Mouse (Mus musculus) midbrain, embryonic 15.5 days (tissue): ENCODE data around the gene Acad12. TPM values are rescaled to one million over a fixed set of nuclear protein-coding genes. Genes with fewer than 3 reads are reported as not detected.
"Not testable (repeated sequence)": the region's sequence is repeated elsewhere in the genome, so short reads cannot be mapped to it uniquely, and the experiment has no call there.

Source experiments
- ATAC-seq: fragments of 200-750 bp; cut with Nextera tagmentation; replicated peaks from 2 replicates; pipeline ENCODE4 v1.8.0; 2017; ENCODE audit warnings: moderate TSS enrichment
- H3K27ac ChIP-seq: fragments of 300-500 bp; sonication (generic); 2 replicates; pipeline ENCODE4 v1.5.1; 2015; ENCODE audit warnings: mild to moderate bottlenecking, inconsistent platforms
- H3K27me3 ChIP-seq: fragments of 300-500 bp; sonication (generic); replicated peaks from 2 replicates; pipeline ENCODE4 v1.6.1; 2015; ENCODE audit warnings: inconsistent platforms
- H3K36me3 ChIP-seq: fragments of 300-500 bp; sonication (generic); replicated peaks from 2 replicates; pipeline ENCODE4 v1.6.1; 2015; ENCODE audit warnings: inconsistent platforms
- H3K4me1 ChIP-seq: fragments of 300-500 bp; sonication (generic); 2 replicates; pipeline ENCODE4 v1.6.1; 2015; ENCODE audit warnings: inconsistent platforms
- H3K4me2 ChIP-seq: fragments of 300-500 bp; sonication (generic); 2 replicates; pipeline ENCODE4 v1.6.1; 2015; ENCODE audit warnings: inconsistent platforms, mild to moderate bottlenecking, moderate library complexity
- H3K4me3 ChIP-seq: fragments of 300-500 bp; sonication (generic); 2 replicates; pipeline ENCODE4 v1.5.1; 2015; ENCODE audit warnings: mild to moderate bottlenecking, inconsistent platforms
- H3K9ac ChIP-seq: fragments of 300-500 bp; sonication (generic); 2 replicates; pipeline ENCODE4 v1.6.1; 2015; ENCODE audit warnings: mild to moderate bottlenecking, inconsistent platforms
- H3K9me3 ChIP-seq: fragments of 300-500 bp; sonication (generic); 2 replicates; pipeline ENCODE4 v1.6.1; 2016; ENCODE audit warnings: inconsistent platforms
- WGBS: fragments of 180-500 bp; shearing (Covaris S2); methylation state at CpG from one replicate; pipeline ENCODE4 v1.1.7; 2015; ENCODE audit warnings: mixed read lengths; 5-methylcytosine and 5-hydroxymethylcytosine counted together
- polyA plus RNA-seq: library from polyadenylated mRNA; unstranded; fragments of >200 nt; fragmentation: Nextera tagmentation; extraction: Ambion mirVana; gene quantifications from 2 replicates; pipeline ENCODE4 v1.2.1, GENCODE M21; 2015

Acad12 gene
- polyA plus RNA-seq, result 1.7 and 1.8 TPM in 2 replicates

GRCm38 (mm10) chr5:121618592-121619513 is at the start of gene Acad12:
Gene Acad12 (minus strand): TSS chr5:121618938.
- H3K27ac ChIP-seq, result peak within 1 kb of the TSS; percentile 85
- WGBS, result under 1% methylated on average over 52 of the region's 58 CpGs
- no peaks in the 10 kb centered on the region for H3K27me3 ChIP-seq
- peaks cover 15% of the 10 kb centered on the region for H3K4me1 ChIP-seq
- ATAC-seq, result peak; percentile 91
- no peaks in the 10 kb centered on the region for H3K9me3 ChIP-seq
- no peaks in the 10 kb centered on the region for H3K36me3 ChIP-seq
- H3K4me2 ChIP-seq, result peak within 1 kb of the TSS; percentile 70
- H3K9ac ChIP-seq, result peak within 1 kb of the TSS; percentile 70
- H3K4me3 ChIP-seq, result peak within 1 kb of the TSS; percentile 60

GRCm38 (mm10) chr5:121668411-121668810 is 49.7 kb upstream of the Acad12 start:
- Histone ChIP-seq H3K4me2 (no peak overlapping the region), H3K27ac (no peak overlapping the region), H3K36me3 (peaks cover 15% of the 10 kb centered on the region), H3K4me1 (no peaks in the 10 kb centered on the region), H3K27me3 (no peaks in the 10 kb centered on the region), H3K9ac (no peak overlapping the region), H3K9me3 (no peaks in the 10 kb centered on the region), H3K4me3 (no peak overlapping the region)
- ATAC-seq, result no peak
- WGBS, result 89% methylated on average over 6 of the region's 6 CpGs

GRCm38 (mm10) chr5:121667067-121667466 is 48.3 kb upstream of the Acad12 start:
- peaks cover 13% of the 10 kb centered on the region for H3K36me3 ChIP-seq
- no peak overlapping the region for H3K4me3 ChIP-seq
- no peak overlapping the region for H3K9ac ChIP-seq
- no peak for ATAC-seq
- no peaks in the 10 kb centered on the region for H3K9me3 ChIP-seq
- no peak overlapping the region for H3K27ac ChIP-seq
- 98% methylated on average over 4 of the region's 4 CpGs for WGBS
- no peak overlapping the region for H3K4me2 ChIP-seq
- no peaks in the 10 kb centered on the region for H3K27me3 ChIP-seq
- peaks cover 6% of the 10 kb centered on the region for H3K4me1 ChIP-seq

- H3K36me3 ChIP-seq, result peaks cover 9% of the 10 kb centered on the region
- no peak overlapping the region for H3K4me3 ChIP-seq
- no peaks in the 10 kb centered on the region for H3K9me3 ChIP-seq
- H3K4me2 ChIP-seq, result no peak overlapping the region
- no peak overlapping the region for H3K9ac ChIP-seq
- no peak for ATAC-seq
- H3K27me3 ChIP-seq, result no peaks in the 10 kb centered on the region
- H3K27ac ChIP-seq, result no peak overlapping the region
- peaks cover 17% of the 10 kb centered on the region for H3K4me1 ChIP-seq
- WGBS, result 96% methylated on average over 9 of the region's 9 CpGs
These were observed 46.2 kb upstream of the Acad12 start for GRCm38 (mm10) chr5:121664971-121665370.

GRCm38 (mm10) chr5:121664078-121664477 is 45.3 kb upstream of the Acad12 start:
- no peak for ATAC-seq
- Histone ChIP-seq H3K4me3 (no peak overlapping the region), H3K9ac (no peak overlapping the region), H3K27ac (no peak overlapping the region), H3K4me1 (peaks cover 23% of the 10 kb centered on the region), H3K36me3 (peaks cover 9% of the 10 kb centered on the region), H3K27me3 (no peaks in the 10 kb centered on the region), H3K9me3 (no peaks in the 10 kb centered on the region), H3K4me2 (no peak overlapping the region)
- WGBS, result 93% methylated on average over 6 of the region's 6 CpGs

- Histone ChIP-seq H3K9ac (no peak overlapping the region), H3K4me3 (no peak overlapping the region), H3K4me1 (peaks cover 23% of the 10 kb centered on the region), H3K27ac (no peak overlapping the region), H3K27me3 (no peaks in the 10 kb centered on the region), H3K9me3 (no peaks in the 10 kb centered on the region), H3K36me3 (peaks cover 9% of the 10 kb centered on the region), H3K4me2 (no peak overlapping the region)
- ATAC-seq, result no peak
- WGBS, result 90% methylated on average over 8 of the region's 8 CpGs
These were observed 44.7 kb upstream of the Acad12 start for GRCm38 (mm10) chr5:121663456-121663855.

- ATAC-seq, result no peak
- peak overlapping the region; percentile 68 for H3K4me2 ChIP-seq
- H3K4me1 ChIP-seq, result peaks cover 23% of the 10 kb centered on the region
- H3K4me3 ChIP-seq, result peak overlapping the region; percentile 59
- H3K36me3 ChIP-seq, result peaks cover 9% of the 10 kb centered on the region
- 81% methylated on average over 5 of the region's 5 CpGs for WGBS
- H3K9me3 ChIP-seq, result no peaks in the 10 kb centered on the region
- H3K9ac ChIP-seq, result peak overlapping the region; percentile 71
- no peak overlapping the region for H3K27ac ChIP-seq
- H3K27me3 ChIP-seq, result no peaks in the 10 kb centered on the region
These were observed 42.8 kb upstream of the Acad12 start for GRCm38 (mm10) chr5:121661494-121661893.

GRCm38 (mm10) chr5:121660897-121661254 is 42.1 kb upstream of the Acad12 start:
- Histone ChIP-seq H3K27me3 (no peaks in the 10 kb centered on the region), H3K4me1 (peaks cover 23% of the 10 kb centered on the region), H3K27ac (peak overlapping the region; percentile 75), H3K4me2 (peak overlapping the region; percentile 68), H3K4me3 (peak overlapping the region; percentile 59), H3K9ac (peak overlapping the region; percentile 71), H3K9me3 (no peaks in the 10 kb centered on the region), H3K36me3 (peaks cover 9% of the 10 kb centered on the region)
- peak; percentile 51 for ATAC-seq
- 2% methylated on average over 26 of the region's 26 CpGs for WGBS

GRCm38 (mm10) chr5:121660059-121660896 is 41.5 kb upstream of the Acad12 start, which contains the start of the genes Acad10 and Brap:
Gene Acad10 (minus strand): TSS chr5:121660514.
Gene Brap (plus strand): TSS chr5:121660563.
- ATAC-seq, result peak; percentile 90
- Histone ChIP-seq H3K36me3 (peaks cover 9% of the 10 kb centered on the region), H3K4me1 (peaks cover 23% of the 10 kb centered on the region), H3K4me3 (peak within 1 kb of the TSS; percentile 59), H3K27me3 (no peaks in the 10 kb centered on the region), H3K27ac (peak within 1 kb of the TSS; percentile 75), H3K9me3 (no peaks in the 10 kb centered on the region), H3K9ac (peak within 1 kb of the TSS; percentile 71), H3K4me2 (peak within 1 kb of the TSS; percentile 68)
- whole genome bisulfite sequencing, result 1% methylated on average over 83 of the region's 85 CpGs

GRCm38 (mm10) chr5:121657656-121658055 is 38.9 kb upstream of the Acad12 start:
- H3K36me3 ChIP-seq, H3K27ac ChIP-seq, H3K27me3 ChIP-seq, H3K4me3 ChIP-seq, ATAC-seq, H3K9me3 ChIP-seq, H3K4me2 ChIP-seq, H3K9ac ChIP-seq: not testable (repeated sequence)
- H3K4me1 ChIP-seq, result peaks cover 23% of the 10 kb centered on the region
- WGBS, result 88% methylated on average over 6 of the region's 6 CpGs

- not testable (repeated sequence) for H3K9me3 ChIP-seq, H3K4me2 ChIP-seq, H3K27me3 ChIP-seq, H3K9ac ChIP-seq, H3K36me3 ChIP-seq, H3K4me3 ChIP-seq, ATAC-seq, H3K27ac ChIP-seq
- 82% methylated on average over 6 of the region's 6 CpGs for WGBS
- peaks cover 15% of the 10 kb centered on the region for H3K4me1 ChIP-seq
These were observed 38.1 kb upstream of the Acad12 start for GRCm38 (mm10) chr5:121656866-121657265.

GRCm38 (mm10) chr5:121654526-121654925 is 35.8 kb upstream of the Acad12 start:
- no peaks in the 10 kb centered on the region for H3K27me3 ChIP-seq
- no peak overlapping the region for H3K27ac ChIP-seq
- H3K4me2 ChIP-seq, result no peak overlapping the region
- H3K36me3 ChIP-seq, result no peaks in the 10 kb centered on the region
- 80% methylated on average over 4 of the region's 4 CpGs for WGBS
- no peak overlapping the region for H3K4me3 ChIP-seq
- no peak for ATAC-seq
- H3K9me3 ChIP-seq, result no peaks in the 10 kb centered on the region
- peaks cover 2% of the 10 kb centered on the region for H3K4me1 ChIP-seq
- no peak overlapping the region for H3K9ac ChIP-seq
